Mouse (Mus musculus) gastrocnemius, adult 8-10 months (tissue): ENCODE results near the gene Slc5a4a. TPM values are rescaled to one million over a fixed set of nuclear protein-coding genes. Genes with fewer than 3 reads are reported as not detected.

Experiments used
- DNase-seq, 2 experiments: peaks; one replicate each; pipeline ENCODE4 v3.0.0; 2022; ENCODE audit warnings: low spot score in 2 of 2
- total RNA-seq, 4 experiments: library from RNA; stranded (reverse); gene quantifications; 2 replicates each; pipeline ENCODE4 v1.2.4; 2022

Slc5a4a gene
- not detected for total RNA-seq

- DNase-seq: no peak
Measured at GRCm38 (mm10) chr10:76147278-76147677, at the start of gene Slc5a4a. Gene Slc5a4a, plus strand, starts transcription at chr10:76147451.

- no peak for DNase-seq
Measured at GRCm38 (mm10) chr10:76110861-76111260, 36.4 kb upstream of the Slc5a4a start, which contains the start of gene Slc5a4b. Gene Slc5a4b, minus strand, starts transcription at chr10:76110961.

GRCm38 (mm10) chr10:76117966-76118365, 29.3 kb upstream of the Slc5a4a start:
- DNase-seq: peak in 1 of 2 experiments; percentile 17

- no peak for DNase-seq
Measured at GRCm38 (mm10) chr10:76118741-76119140, 28.5 kb upstream of the Slc5a4a start.

- DNase-seq: no peak
Measured at GRCm38 (mm10) chr10:76120124-76120711, 27.0 kb upstream of the Slc5a4a start.

- DNase-seq: no peak
Measured at GRCm38 (mm10) chr10:76121495-76121894, 25.8 kb upstream of the Slc5a4a start.

- DNase-seq: no peak
Measured at GRCm38 (mm10) chr10:76132506-76132905, 14.7 kb upstream of the Slc5a4a start.

- no peak for DNase-seq
Measured at GRCm38 (mm10) chr10:76136318-76136717, 10.9 kb upstream of the Slc5a4a start.

- DNase-seq: no peak
Measured at GRCm38 (mm10) chr10:76146846-76147245, 405 bp upstream of the Slc5a4a start.

- DNase-seq: no peak
Measured at GRCm38 (mm10) chr10:76155911-76156310, 8.7 kb downstream of the Slc5a4a start.

GRCm38 (mm10) chr10:76157528-76157927, 10.3 kb downstream of the Slc5a4a start:
- no peak for DNase-seq

GRCm38 (mm10) chr10:76158009-76158408, 10.8 kb downstream of the Slc5a4a start:
- no peak for DNase-seq

GRCm38 (mm10) chr10:76174899-76175298, 27.6 kb downstream of the Slc5a4a start:
- DNase-seq: no peak

GRCm38 (mm10) chr10:76185216-76185615, 38.0 kb downstream of the Slc5a4a start:
- DNase-seq: no peak

- DNase-seq: no peak
Measured at GRCm38 (mm10) chr10:76188010-76188409, 40.8 kb downstream of the Slc5a4a start.

GRCm38 (mm10) chr10:76201416-76201815, 54.2 kb downstream of the Slc5a4a start:
- no peak for DNase-seq

- DNase-seq: peak; percentile 26 to 36
Measured at GRCm38 (mm10) chr10:76201978-76202377, 54.7 kb downstream of the Slc5a4a start.

- no peak for DNase-seq
Measured at GRCm38 (mm10) chr10:76203798-76204283, 56.6 kb downstream of the Slc5a4a start.

GRCm38 (mm10) chr10:76207262-76207796, 60.1 kb downstream of the Slc5a4a start:
- no peak for DNase-seq

- no peak for DNase-seq
Measured at GRCm38 (mm10) chr10:76209241-76209640, 62.0 kb downstream of the Slc5a4a start.

GRCm38 (mm10) chr10:76210806-76211205, 63.6 kb downstream of the Slc5a4a start:
- DNase-seq: no peak

GRCm38 (mm10) chr10:76212121-76212520, 64.9 kb downstream of the Slc5a4a start:
- no peak for DNase-seq

- DNase-seq: no peak
Measured at GRCm38 (mm10) chr10:76214161-76214560, 66.9 kb downstream of the Slc5a4a start.
